Mouse (Mus musculus) ovary, postnatal 36 days (tissue): ENCODE results near the gene Pdzk1ip1.

Source experiments
- DNase-seq: peaks from one replicate; pipeline ENCODE4 v3.0.0; 2022; ENCODE audit warnings: low spot score, mixed read lengths

Pdzk1ip1 gene

DNA sequence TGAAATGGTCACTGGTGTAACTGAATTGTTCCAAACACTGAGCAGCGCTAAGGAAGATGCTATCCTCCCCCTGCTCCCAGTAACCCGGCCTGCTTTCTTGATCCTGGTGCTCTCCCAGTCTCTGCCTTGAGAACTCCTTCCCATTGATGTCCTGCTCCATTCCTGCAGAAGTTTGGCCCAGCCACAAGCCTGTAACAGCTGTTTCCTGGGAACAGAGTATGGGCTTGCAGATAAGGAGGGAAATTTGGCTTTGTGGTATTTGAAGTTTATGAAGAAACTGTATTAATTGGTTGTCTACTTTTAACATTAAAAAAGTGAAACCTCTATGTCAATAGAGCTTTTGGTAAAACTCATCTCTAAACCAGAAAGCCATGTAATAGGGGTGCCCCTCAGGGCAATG lies 35.0 kb downstream of the Pdzk1ip1 start:
- no peak for DNase-seq

DNA sequence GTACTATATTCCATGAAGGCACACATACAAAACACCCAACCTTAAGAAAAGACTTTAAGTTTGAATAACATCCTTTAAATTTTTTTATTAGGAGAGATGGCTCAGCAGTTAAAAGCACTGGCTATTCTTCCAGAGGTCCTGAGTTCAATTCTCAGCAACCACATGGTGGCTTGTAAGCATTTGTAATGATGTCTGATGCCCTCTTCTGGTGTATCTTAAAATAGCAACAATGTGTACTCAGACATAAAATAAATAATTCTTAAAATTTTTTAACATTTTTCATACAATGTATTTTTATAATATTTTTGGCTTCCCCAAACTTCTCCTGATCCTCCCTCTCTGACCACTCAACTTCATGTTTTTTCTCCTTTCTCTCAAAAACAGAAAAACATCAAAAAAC lies 36.2 kb downstream of the Pdzk1ip1 start:
- DNase-seq = no peak

DNA sequence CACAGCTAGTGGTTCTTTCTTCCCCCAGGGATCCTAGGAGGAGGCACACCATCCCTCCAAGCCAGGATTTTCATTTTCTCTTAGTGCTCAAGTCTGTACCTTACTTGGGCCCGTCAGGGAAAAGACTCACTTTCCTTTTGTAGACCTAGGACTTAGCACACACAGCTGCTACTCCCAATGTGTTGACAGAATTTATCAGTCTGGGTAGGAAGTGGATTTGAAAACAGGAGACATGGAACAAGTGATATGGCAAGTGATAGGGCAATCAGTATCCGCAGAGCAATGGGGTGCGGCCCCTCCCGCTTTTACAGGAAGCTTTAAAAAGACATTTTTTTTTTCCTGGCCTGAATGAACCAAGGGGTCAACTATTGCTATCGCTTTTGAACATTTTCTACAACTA lies 44.6 kb downstream of the Pdzk1ip1 start:
- no peak for DNase-seq

DNA sequence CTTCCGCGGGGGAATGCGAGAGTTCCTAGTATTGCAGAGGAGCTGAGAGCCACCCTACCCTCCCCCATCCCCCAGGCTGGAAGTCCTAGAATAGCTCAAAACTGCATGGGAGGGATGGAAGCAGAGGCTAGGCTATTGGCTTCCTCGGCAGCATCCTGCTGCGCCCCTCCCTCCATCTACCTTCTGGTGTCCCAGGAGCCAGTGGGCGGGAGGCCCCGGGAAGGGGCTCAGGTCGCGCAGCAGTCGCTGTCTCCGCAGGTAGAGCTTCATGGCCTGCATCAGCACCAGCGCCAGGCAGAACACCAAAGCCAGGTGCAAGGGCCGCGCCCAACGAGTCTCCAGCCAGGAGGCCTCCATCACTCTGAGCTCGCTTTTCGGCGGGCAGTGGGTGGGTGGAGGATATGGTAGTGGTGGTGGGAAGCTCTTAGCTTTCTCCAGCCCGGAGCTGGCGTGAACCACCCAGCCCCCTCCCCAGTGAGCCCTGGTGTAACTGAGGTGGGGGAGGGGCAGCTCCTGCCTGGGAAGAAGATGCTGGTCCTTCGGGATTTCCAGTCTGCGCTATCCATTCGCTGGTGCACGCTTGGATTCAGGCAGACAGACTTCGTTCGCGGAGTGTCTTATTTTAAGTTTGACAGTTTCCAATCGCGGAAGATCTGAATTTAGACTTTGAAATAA lies 45.2 kb downstream of the Pdzk1ip1 start, which contains the start of gene Cyp4x1:
Gene Cyp4x1, minus strand, starts transcription at position 661 of the 675 bp plus-strand sequence.
- no peak for DNase-seq

DNA sequence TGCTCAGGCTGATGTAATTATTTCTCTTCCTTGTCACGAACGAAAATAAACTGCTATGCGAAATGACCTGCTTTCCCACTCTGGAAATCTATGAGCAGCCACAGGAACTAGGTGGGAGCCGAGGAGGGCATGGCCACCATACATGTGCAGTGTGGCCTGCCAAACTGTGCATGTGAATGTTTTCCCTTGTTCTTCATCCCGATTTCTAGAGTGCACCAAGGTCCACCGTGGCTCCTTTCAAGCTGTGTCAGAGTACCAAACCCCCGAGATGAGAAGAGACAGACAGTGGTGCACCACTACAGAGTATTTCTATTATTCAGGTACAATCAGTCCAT lies 45.8 kb downstream of the Pdzk1ip1 start:
- no peak for DNase-seq
